Mouse (Mus musculus): ENCODE data around the gene Kbtbd4. TPM values are rescaled to one million over a fixed set of nuclear protein-coding genes. Genes with fewer than 3 reads are reported as not detected.

Gene Kbtbd4
- total RNA-seq (2023) = 10 to 100 TPM; 16.0 to 16.9 TPM

GRCm38 (mm10) chr2:90904076-90904855 is at the start of gene Kbtbd4, which contains the start of gene Ndufs3:
TSS of gene Kbtbd4 (plus strand) at chr2:90904740.
TSS of gene Ndufs3 (minus strand) at chr2:90904827.

GRCm38 (mm10) chr2:90885218-90886041 is 19.1 kb upstream of the Kbtbd4 start, which contains the start of gene C1qtnf4:
TSS of gene C1qtnf4 (plus strand) at chr2:90885860.

GRCm38 (mm10) chr2:90940233-90941229 is 36.0 kb downstream of the Kbtbd4 start, which contains the start of gene Celf1:
TSS of gene Celf1 (plus strand) at chr2:90940382.

Other genes starting within 250 kb of the Kbtbd4 start
- gene Nup160, start 227.5 kb upstream of the Kbtbd4 start, total RNA-seq (2023) = 10 to 100 TPM; 30.4 to 33.0 TPM
- gene Fnbp4, start 159.4 kb upstream of the Kbtbd4 start, total RNA-seq (2023) = 100 to 1,000 TPM; 130 to 131 TPM
- gene Agbl2, start 122.0 kb upstream of the Kbtbd4 start, total RNA-seq (2023) = under 1 TPM; 0.20 to 0.22 TPM
- gene Mtch2, start 57.6 kb upstream of the Kbtbd4 start, total RNA-seq (2023) = 10 to 100 TPM; 51.9 to 62.9 TPM
- gene C1qtnf4, start 18.9 kb upstream of the Kbtbd4 start, total RNA-seq (2023) = not detected
- 10 to 100 TPM; 48.7 to 55.4 TPM for gene Ndufs3, start 87 bp downstream of the Kbtbd4 start, total RNA-seq (2023)
- gene Celf1, start 35.6 kb downstream of the Kbtbd4 start, total RNA-seq (2023) = 10 to 100 TPM; 41.7 to 44.3 TPM
- gene Rapsn, start 130.9 kb downstream of the Kbtbd4 start, total RNA-seq (2023) = under 1 TPM in 1 of 2 experiments, not detected in 1; 0.60 TPM
- gene Psmc3, start 149.3 kb downstream of the Kbtbd4 start, total RNA-seq (2023) = 100 to 1,000 TPM; 113 TPM
- gene Slc39a13, start 165.7 kb downstream of the Kbtbd4 start, total RNA-seq (2023) = 10 to 100 TPM; 14.1 to 14.2 TPM
- 100 to 1,000 TPM; 498 to 504 TPM for gene Spi1, start 177.7 kb downstream of the Kbtbd4 start, total RNA-seq (2023)
- gene Mybpc3, start 213.4 kb downstream of the Kbtbd4 start, total RNA-seq (2023) = 1 to 10 TPM; 1.2 to 1.6 TPM